Mouse (Mus musculus): ENCODE measurements at regions not wholly inside any gene's neighbourhood (a gene's known extent, or its start where the extent isn't known, plus 50 kb on each side); places are given as distances from the start of the nearest gene placed in this dataset.

DNA sequence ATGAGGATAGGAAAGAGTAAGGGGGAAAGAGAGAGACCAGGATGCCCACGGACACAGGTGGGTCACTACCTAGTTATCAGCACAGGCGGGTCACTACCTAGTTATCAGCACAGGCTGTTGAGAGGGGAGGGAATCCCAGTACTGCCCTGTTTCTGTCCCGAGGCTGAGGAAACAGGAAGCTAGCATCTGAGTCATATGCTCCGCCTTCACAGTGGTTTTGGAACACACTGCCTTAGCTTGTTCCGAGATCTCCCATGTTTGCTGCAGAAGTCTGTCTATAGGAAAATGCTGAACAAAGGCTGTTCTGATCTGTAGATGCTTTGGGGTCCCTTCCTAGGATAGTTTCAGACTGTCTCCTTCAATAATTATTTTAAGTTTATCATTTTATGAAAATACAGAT lies 55.4 kb upstream of the Chd6 start:
- DNase-seq, result no peak
